Mouse (Mus musculus) heart, embryonic 16.5 days (tissue): ENCODE measurements around the gene Creb3. TPM values are rescaled to one million over a fixed set of nuclear protein-coding genes. Genes with fewer than 3 reads are reported as not detected.

Source experiments
- ATAC-seq: fragments of 200-750 bp; cut with Nextera tagmentation; replicated peaks from 2 replicates; pipeline ENCODE4 v1.8.0; 2017; ENCODE audit warnings: moderate number of reproducible peaks; ENCODE audit not compliant: insufficient read depth, low FRiP score; ENCODE audit errors: extremely low read depth
- H3K27ac ChIP-seq: fragments of 300-500 bp; sonication (generic); 2 replicates; pipeline ENCODE4 v1.5.1; 2014; ENCODE audit warnings: mild to moderate bottlenecking, low read length, control low read depth, moderate library complexity
- H3K27me3 ChIP-seq: fragments of 300-500 bp; sonication (generic); 2 replicates; pipeline ENCODE4 v1.6.1; 2014; ENCODE audit warnings: low read length, mixed read lengths; ENCODE audit not compliant: control insufficient read depth, insufficient read depth
- H3K36me3 ChIP-seq: fragments of 300-500 bp; sonication (generic); 2 replicates; pipeline ENCODE4 v1.6.1; 2014; ENCODE audit not compliant: control insufficient read depth, insufficient read depth
- H3K4me1 ChIP-seq: fragments of 300-500 bp; sonication (generic); 2 replicates; pipeline ENCODE4 v1.6.1; 2014; ENCODE audit warnings: low read length, mixed read lengths; ENCODE audit not compliant: control insufficient read depth, insufficient read depth
- H3K4me2 ChIP-seq: fragments of 300-500 bp; sonication (generic); 2 replicates; pipeline ENCODE4 v1.6.1; 2014; ENCODE audit warnings: low read depth, mild to moderate bottlenecking, control low read depth, low read length
- H3K4me3 ChIP-seq: fragments of 300-500 bp; sonication (generic); 2 replicates; pipeline ENCODE4 v1.5.1; 2014; ENCODE audit warnings: mild to moderate bottlenecking, control low read depth, low read length
- H3K9ac ChIP-seq: fragments of 300-500 bp; sonication (generic); 2 replicates; pipeline ENCODE4 v1.6.1; 2014; ENCODE audit warnings: low read length, control low read depth
- H3K9me3 ChIP-seq: fragments of 300-500 bp; sonication (generic); replicated peaks from 2 replicates; pipeline ENCODE4 v1.6.1; 2016; ENCODE audit warnings: low read length; ENCODE audit not compliant: control insufficient read depth
- whole genome bisulfite sequencing: fragments of 180-500 bp; shearing (Covaris S2); extraction: QIAGEN DNeasy Blood & Tissue Kit; methylation state at CpG from one replicate; pipeline ENCODE4 v1.1.7; 2014; 5-methylcytosine and 5-hydroxymethylcytosine counted together
- polyA plus RNA-seq: library from polyadenylated mRNA; unstranded; fragments of >200 nt; fragmentation: Nextera tagmentation; extraction: Ambion mirVana; gene quantifications from 2 replicates; pipeline ENCODE4 v1.2.1, GENCODE M21; 2015

Gene Creb3
- polyA plus RNA-seq, 1 experiment from 2014 or later = 60.3 TPM

DNA sequence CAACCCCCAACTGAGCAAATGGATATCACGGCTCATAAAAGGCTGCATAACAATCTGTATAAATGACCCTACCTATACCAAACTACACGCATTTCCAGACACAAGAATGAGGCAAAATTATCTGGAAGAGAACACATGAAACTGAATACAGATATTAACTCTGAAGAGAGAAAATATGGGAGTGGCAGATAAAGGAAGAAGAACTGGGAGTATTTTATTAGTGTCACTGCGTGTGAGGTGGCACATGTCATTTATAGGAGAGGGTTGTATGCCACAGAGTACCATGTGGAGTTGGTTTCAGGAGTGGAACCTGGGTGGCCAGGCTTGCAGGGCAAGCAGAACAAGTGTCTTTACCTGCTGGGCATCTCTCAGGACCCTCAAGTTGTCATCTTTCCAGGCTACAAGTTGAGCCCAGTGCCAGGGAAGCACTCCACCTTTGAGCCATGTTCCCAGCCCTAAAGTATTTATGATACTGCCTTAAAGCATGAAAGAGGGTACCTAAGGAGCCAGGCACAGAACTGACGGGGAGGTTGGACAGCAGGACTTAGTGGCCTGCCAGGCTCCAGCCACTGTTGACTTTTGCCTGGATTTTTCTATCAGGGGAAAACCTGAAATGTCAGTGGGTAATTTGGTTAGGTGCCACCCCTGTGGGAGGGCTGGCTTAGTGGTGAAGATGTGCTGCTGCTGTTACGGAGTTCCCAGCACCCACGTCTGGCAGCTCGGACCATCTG, 36.7 kb downstream of the Creb3 start:
- Histone ChIP-seq H3K4me1 (no peaks in the 10 kb centered on the region), H3K4me2 (no peak overlapping the region), H3K27ac (no peak overlapping the region), H3K9me3 (no peaks in the 10 kb centered on the region), H3K27me3 (no peaks in the 10 kb centered on the region), H3K9ac (no peak overlapping the region), H3K4me3 (no peak overlapping the region), H3K36me3 (no peaks in the 10 kb centered on the region)
- no peak for ATAC-seq
- 82% methylated on average over 7 of the region's 7 CpGs for WGBS

GRCm38 (mm10) chr4:43600195-43600934, 38.2 kb downstream of the Creb3 start:
- H3K27ac ChIP-seq = no peak overlapping the region
- H3K4me3 ChIP-seq = no peak overlapping the region
- H3K4me1 ChIP-seq = no peaks in the 10 kb centered on the region
- no peaks in the 10 kb centered on the region for H3K27me3 ChIP-seq
- no peak overlapping the region for H3K9ac ChIP-seq
- 72% methylated on average over 9 of the region's 9 CpGs for WGBS
- ATAC-seq = no peak
- no peaks in the 10 kb centered on the region for H3K9me3 ChIP-seq
- no peaks in the 10 kb centered on the region for H3K36me3 ChIP-seq
- no peak overlapping the region for H3K4me2 ChIP-seq

DNA sequence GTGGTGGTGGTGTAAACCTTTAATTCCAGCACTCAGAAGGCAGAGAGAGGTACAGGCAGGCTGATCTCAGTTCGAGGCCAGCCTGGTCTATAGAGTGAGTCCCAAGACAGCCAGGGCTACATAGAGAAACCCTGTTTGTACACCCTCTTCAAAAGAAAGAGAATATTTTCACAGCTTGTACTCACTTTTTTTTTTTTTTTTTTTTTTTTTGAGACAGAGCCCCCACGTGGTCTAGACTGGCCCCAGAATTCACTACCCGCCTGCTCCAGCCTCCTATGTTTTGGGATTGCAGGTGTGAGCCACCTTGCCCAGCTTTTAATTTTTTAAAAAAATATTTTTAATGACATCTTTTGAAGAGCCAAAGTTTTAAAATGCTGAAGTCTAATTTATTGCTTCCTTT, 42.0 kb downstream of the Creb3 start:
- no peak overlapping the region for H3K4me2 ChIP-seq
- no peaks in the 10 kb centered on the region for H3K4me1 ChIP-seq
- no peak overlapping the region for H3K9ac ChIP-seq
- H3K4me3 ChIP-seq = no peak overlapping the region
- 56% methylated on average over 3 of the region's 3 CpGs for WGBS
- no peaks in the 10 kb centered on the region for H3K9me3 ChIP-seq
- H3K27me3 ChIP-seq = no peaks in the 10 kb centered on the region
- no peaks in the 10 kb centered on the region for H3K36me3 ChIP-seq
- no peak for ATAC-seq
- H3K27ac ChIP-seq = no peak overlapping the region

- Histone ChIP-seq H3K4me2 (no peak overlapping the region), H3K27ac (no peak overlapping the region), H3K4me1 (no peaks in the 10 kb centered on the region), H3K9me3 (no peaks in the 10 kb centered on the region), H3K36me3 (no peaks in the 10 kb centered on the region), H3K4me3 (no peak overlapping the region), H3K9ac (no peak overlapping the region), H3K27me3 (no peaks in the 10 kb centered on the region)
- ATAC-seq = no peak
- whole genome bisulfite sequencing = 40% methylated on average over 9 of the region's 9 CpGs
Measured at GRCm38 (mm10) chr4:43604751-43605685, 42.9 kb downstream of the Creb3 start.

DNA sequence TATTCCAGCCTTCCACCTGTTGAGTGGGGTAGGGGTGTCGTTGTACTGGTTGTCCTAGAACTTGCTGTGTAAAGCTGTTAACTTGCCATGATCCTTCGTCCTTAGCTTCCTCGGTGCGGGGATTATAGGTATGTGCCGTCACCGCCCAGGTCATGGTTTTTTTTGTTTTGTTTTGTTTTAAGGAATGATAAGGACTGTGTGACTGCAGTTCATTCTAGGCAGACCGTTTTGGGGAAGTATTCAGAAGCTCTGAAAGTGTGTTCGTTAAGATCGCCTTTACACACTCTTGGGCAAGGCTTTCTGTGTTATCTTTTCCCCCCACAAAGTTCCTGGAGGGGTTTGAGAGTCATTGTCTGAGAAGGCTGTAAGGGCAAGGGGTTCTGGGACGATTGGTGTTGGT, 50.4 kb downstream of the Creb3 start:
- WGBS = 48% methylated on average over 10 of the region's 10 CpGs
- no peak overlapping the region for H3K27ac ChIP-seq
- H3K36me3 ChIP-seq = no peaks in the 10 kb centered on the region
- H3K4me3 ChIP-seq = no peak overlapping the region
- no peak for ATAC-seq
- no peaks in the 10 kb centered on the region; the same call in 1 of the 2 replicates for H3K27me3 ChIP-seq
- H3K4me1 ChIP-seq = no peaks in the 10 kb centered on the region
- H3K9me3 ChIP-seq = no peaks in the 10 kb centered on the region
- H3K9ac ChIP-seq = no peak overlapping the region
- no peak overlapping the region for H3K4me2 ChIP-seq

DNA sequence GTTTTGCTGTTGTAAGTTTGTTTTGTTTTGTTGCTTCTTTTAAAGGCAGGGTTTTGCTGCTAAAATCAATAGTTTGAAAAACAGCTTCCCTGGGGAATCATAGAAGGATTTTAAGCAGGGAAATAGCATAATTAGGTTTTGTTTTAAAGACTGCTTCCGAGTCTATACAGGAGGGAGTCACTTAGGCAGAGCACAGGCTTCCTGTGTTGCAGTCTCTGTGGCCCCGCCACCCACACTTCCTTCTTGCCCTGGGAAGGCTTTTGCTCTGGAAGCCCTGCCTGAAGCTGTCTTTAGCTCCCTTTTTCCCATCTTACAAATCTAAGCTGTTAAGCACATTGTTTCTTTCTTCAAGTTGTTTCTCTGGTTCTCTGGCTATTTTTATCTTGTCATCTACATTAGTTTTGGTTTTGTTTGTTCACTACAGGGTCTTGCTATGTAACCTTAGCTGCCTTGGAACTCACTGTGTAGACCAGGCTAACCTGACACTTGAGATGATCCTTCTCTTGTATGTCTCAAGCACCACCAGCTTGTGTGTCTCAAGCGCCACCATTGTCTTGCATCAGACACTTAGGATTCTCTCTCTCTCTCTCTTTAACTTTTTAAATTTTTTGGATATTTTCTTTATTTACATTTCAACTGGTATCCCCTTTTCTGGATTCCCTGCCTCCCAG, 51.1 kb downstream of the Creb3 start:
- 53% methylated on average over 3 of the region's 3 CpGs for WGBS

More for the DNA sequence above, 51.1 kb downstream of the Creb3 start:
- Histone ChIP-seq H3K4me3 (no peak overlapping the region), H3K9ac (no peak overlapping the region), H3K4me2 (no peak overlapping the region), H3K36me3 (no peaks in the 10 kb centered on the region), H3K4me1 (no peaks in the 10 kb centered on the region), H3K27ac (no peak overlapping the region), H3K27me3 (no peaks in the 10 kb centered on the region; the same call in 1 of the 2 replicates), H3K9me3 (no peaks in the 10 kb centered on the region)
- ATAC-seq = no peak

Other genes with a start within 250 kb of the Creb3 start
- 12.4 and 17.2 TPM in 2 replicates for gene Rusc2, start 180.4 kb upstream of the Creb3 start, polyA plus RNA-seq
- 0.21 and 0.31 TPM in 2 replicates for gene Fam166b, start 133.2 kb upstream of the Creb3 start, polyA plus RNA-seq
- gene Tesk1, start 120.4 kb upstream of the Creb3 start, polyA plus RNA-seq = 1.6 and 4.9 TPM in 2 replicates
- gene Cd72, start 107.7 kb upstream of the Creb3 start, polyA plus RNA-seq = 3.2 and 4.3 TPM in 2 replicates
- gene Sit1, start 78.6 kb upstream of the Creb3 start, polyA plus RNA-seq = 2.0 and 3.9 TPM in 2 replicates
- gene Ccdc107, start 69.4 kb upstream of the Creb3 start, polyA plus RNA-seq = 76.9 and 81.5 TPM in 2 replicates
- gene Arhgef39, start 62.6 kb upstream of the Creb3 start, polyA plus RNA-seq = 38.9 and 43.4 TPM in 2 replicates
- gene Car9, start 55.4 kb upstream of the Creb3 start, polyA plus RNA-seq = 3.5 and 3.8 TPM in 2 replicates
- 162 and 177 TPM in 2 replicates for gene Tpm2, start 38.6 kb upstream of the Creb3 start, polyA plus RNA-seq
- gene Tln1, start 359 bp downstream of the Creb3 start, polyA plus RNA-seq = 68.7 and 80.0 TPM in 2 replicates
- gene Rgp1, start 16.4 kb downstream of the Creb3 start, polyA plus RNA-seq = 20.9 and 21.7 TPM in 2 replicates
- 22.7 TPM in 2 replicates for gene Gba2, start 16.5 kb downstream of the Creb3 start, polyA plus RNA-seq
- 0.89 and 1.1 TPM in 2 replicates for gene Msmp, start 22.2 kb downstream of the Creb3 start, polyA plus RNA-seq
- 9.1 and 9.7 TPM in 2 replicates for gene Npr2, start 69.6 kb downstream of the Creb3 start, polyA plus RNA-seq
- 1.2 and 1.3 TPM in 2 replicates for gene Spag8, start 91.3 kb downstream of the Creb3 start, polyA plus RNA-seq
- gene Hint2, start 94.1 kb downstream of the Creb3 start, polyA plus RNA-seq = 172 and 185 TPM in 2 replicates
- gene Tmem8b, start 106.6 kb downstream of the Creb3 start, polyA plus RNA-seq = 3.6 and 3.9 TPM in 2 replicates
- gene Fam221b, start 106.8 kb downstream of the Creb3 start, polyA plus RNA-seq = 1.6 and 2.9 TPM in 2 replicates
- gene Olfr70, start 138.5 kb downstream of the Creb3 start, polyA plus RNA-seq = not detected in 2 replicates
- gene Olfr71, start 147.9 kb downstream of the Creb3 start, polyA plus RNA-seq = not detected in 2 replicates
- 1.4 and 1.7 TPM in 2 replicates for gene Hrct1, start 164.9 kb downstream of the Creb3 start, polyA plus RNA-seq
- gene Spaar, start 167.7 kb downstream of the Creb3 start, polyA plus RNA-seq = 0.42 and 0.54 TPM in 2 replicates
- gene Olfr159, start 208.7 kb downstream of the Creb3 start, polyA plus RNA-seq = not detected in 2 replicates